Mouse (Mus musculus) WW6 (cell line): ENCODE results near the gene En2.

Source experiments
- DNase-seq: peaks from one replicate; pipeline ENCODE4 v3.0.0-alpha.2; 2013; ENCODE audit warnings: low read depth, low spot score

Gene En2

GRCm38 (mm10) chr5:28178322-28178721 is 12.8 kb downstream of the En2 start:
- no peak for DNase-seq

DNA sequence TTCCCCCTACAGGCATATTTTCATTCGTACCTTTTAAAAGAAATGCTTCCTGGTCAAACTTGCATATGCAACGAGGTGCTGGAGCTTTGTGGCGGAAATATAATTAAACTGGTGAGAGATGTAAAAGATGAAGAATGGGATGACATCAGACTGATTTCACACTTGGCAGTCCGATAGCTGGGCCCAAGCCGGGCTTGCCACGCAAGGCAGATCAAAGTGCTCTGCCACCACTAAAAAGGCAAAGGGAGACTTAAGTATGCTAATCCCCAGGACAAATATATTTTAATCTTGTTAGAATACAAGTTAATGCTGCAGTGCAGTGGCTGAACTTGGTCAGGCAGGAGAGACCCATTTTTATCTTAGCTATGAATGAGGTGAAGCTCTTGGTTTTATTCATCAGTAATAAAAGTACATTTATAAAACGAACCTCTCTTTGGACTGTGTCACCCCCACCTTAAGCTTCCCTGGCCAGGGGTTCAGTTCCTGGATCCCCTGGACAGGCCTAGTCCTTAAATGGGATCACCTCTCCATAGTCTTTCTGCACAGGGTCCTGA is 13.8 kb downstream of the En2 start:
- no peak for DNase-seq

GRCm38 (mm10) chr5:28191201-28192098 is 26.0 kb downstream of the En2 start:
- DNase-seq, result no peak

- no peak for DNase-seq
These were observed 26.6 kb downstream of the En2 start for GRCm38 (mm10) chr5:28192099-28192454.

DNA sequence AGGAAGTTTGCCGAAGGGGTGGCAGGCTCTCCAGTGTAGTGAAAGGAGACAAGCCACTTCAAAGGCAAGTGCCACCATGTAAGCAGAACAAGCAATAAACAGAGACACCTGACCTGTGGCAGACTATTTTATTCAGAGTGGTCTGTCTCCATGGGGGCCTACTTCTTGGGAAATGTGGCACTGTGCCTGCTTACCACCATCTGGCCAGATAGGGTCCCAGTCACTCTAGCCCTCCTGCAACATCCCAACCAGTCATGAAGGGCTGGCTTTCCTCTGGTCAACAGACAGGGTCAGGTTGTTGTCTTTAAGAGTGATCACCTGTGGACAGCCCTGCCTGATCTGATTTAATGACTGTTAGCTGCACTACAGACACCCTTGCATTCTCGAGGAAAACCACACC is 30.0 kb downstream of the En2 start:
- no peak for DNase-seq

DNA sequence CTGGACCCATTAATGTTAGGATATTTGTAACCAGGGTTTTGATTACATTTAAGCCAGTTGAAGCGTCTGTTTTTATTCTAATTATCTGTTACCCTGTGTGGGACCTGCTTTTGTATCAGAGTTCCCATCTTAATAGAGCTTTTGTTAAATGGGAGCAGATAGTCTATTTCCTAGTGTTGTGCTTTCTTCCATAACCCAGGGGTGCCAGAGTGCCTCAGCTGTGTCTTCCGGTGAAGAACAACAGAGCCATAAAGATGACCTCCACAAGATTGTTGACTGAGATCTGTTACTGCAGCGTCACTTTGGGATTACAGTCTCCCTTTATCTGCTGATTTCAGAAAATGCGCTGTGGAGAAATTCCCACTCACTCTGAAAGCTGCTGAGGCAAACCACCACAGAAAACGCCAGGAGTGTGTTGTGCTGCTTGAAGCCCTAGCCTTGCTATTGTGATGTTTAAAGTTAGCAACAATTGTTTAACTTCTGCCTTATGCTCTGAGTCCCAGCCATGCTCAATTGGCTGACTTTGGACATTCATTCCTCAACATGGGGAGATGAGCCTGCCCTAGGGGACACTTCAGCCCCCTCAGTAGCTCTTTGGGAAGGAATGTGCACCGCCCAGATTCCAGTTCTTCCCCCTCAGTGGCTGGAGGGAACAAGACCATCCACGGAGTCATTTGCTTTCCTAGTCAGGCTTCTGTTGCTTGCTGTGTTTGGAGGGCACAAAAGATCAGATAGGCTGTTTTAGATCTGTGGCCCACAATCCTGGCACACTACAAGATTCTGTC is 33.8 kb downstream of the En2 start:
- DNase-seq, result no peak

- DNase-seq, result no peak
These were observed 37.6 kb downstream of the En2 start for GRCm38 (mm10) chr5:28203086-28203485.

- DNase-seq, result no peak
These were observed 39.2 kb downstream of the En2 start for GRCm38 (mm10) chr5:28204678-28205077.

- no peak for DNase-seq
These were observed 41.0 kb downstream of the En2 start for GRCm38 (mm10) chr5:28206448-28206847.

DNA sequence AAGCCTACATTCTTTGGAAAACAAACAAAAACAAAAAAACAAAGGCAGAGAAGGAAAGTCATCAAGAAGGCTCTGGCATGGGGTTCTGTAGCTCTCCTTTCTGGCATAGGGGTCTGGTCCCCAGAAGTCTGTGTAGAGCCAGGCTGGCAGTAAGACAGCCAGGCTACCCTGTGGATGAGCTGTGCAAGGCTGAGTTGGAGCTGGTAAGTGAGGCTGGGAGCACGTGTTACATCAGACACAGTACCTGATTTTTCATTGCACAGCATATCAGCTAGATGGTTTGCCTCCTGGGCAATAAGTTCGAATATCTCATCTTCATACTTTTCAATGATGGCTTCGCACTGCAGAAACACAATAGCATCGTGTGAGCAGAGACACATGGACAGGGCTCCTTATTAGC is 41.5 kb downstream of the En2 start:
- no peak for DNase-seq

- no peak for DNase-seq
These were observed 43.4 kb downstream of the En2 start for GRCm38 (mm10) chr5:28208726-28209520.

DNA sequence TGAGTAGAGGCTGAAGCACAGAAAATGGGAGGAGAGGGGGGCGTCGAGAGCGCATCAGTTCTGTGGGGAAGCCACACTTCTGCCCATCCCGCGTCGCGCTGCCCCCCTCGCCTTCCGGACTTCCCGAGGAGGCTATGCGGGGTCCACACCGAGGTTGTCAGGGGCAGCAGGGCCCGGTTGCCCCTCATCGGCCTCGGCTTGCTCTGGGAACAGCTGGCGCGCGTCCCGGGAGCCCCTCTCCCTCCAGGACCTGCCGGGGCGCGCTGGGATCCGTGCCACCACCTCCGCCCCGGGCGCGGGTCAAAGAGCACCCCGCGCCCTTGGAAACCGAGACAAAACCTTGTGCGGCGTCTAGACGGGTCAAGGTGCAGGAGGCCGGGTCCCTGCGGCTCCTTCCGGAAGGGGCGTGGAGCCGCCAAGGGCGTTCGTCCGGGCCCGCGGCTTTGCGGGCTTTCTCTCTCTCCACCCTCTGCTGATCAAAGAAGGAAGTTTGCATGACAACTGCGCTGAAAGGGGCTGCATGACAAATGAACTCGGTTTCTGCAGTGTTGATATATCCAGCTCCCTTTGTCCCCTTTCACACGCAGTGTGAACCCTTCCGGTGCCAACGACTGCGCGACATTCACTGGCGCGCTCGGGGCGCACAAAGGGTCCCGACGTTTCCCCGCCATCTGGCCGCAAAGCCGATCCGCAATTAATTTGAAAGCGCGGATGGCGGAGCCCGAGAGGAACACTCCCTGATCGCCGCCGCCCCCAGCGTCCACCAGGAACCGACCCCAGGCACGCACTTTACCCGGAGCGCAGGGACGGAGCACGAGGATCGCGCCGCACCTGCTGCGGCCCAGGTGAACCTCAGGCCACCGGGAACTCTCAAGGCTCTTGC is 44.3 kb downstream of the En2 start:
- DNase-seq, result peak; percentile 87

DNA sequence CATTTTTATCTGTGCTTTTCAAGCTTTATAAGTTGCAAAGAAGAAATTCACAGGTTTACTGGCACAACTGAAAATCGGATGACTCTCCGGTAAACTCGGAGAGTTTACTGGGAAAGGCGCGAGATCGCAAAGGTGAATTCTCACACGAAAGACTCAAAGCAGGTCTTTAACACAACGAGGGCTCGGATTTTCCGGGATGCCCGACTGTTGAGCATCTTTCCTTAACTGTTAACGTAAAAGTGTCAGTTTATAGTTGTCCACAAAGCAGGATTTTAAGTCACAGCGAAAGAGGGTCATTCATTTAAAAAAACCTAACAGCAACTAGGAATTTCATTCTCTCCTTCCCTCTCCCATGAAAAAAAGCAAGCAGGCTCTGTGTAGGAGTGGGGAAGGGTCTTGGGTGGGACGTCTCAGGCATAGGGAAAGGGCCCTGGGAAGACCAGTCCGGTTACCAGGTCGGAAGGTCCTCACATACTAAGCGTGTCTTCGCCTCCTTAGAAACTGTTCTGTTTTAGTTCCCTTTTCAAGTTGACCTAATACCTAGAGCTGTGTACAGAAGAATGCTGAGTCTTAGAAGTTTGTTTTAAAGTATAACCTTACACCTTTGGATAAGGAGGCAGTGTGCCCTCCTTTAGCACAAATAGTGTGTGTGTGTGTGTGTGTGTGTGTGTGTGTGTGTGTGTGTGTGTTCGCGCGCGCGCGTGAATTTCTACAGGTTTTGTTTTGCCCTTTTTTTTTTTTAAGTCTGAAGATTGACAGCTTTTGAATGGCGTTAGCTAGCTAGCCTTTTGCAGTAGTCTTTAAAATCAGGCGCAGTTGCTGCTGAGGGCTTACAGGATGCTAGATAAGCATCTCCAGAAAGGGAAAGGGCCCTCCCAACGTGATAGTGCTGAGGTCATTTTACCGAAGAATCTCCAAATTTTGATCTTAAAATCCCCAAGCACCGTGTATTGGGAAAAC is 45.4 kb downstream of the En2 start:
- DNase-seq, result no peak

GRCm38 (mm10) chr5:28211651-28212310 is 46.3 kb downstream of the En2 start:
- DNase-seq, result peak; percentile 31

GRCm38 (mm10) chr5:28213441-28213840 is 47.9 kb downstream of the En2 start:
- DNase-seq, result no peak

DNA sequence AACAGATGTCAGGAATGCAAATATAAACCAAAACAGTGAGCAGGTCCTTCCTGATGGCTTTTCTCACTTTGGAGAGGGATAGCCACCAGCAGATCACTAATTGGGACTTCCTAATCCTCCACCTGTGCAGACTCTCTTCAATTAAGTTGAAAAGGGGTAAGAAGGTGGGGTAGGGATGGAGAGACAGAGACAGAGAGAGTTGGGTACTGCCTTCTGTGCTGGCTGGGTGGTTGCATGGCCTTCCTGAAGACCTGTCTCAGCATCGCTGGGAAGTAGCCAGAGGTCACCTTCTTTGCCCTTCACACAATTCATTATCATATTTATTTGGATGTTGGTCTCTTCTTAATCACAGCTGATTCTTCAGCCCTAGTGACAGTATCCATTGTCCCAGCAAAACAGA is 54.1 kb downstream of the En2 start:
- no peak for DNase-seq
